Mouse (Mus musculus): ENCODE results near the gene Rufy3. TPM values are rescaled to one million over a fixed set of nuclear protein-coding genes. Genes with fewer than 3 reads are reported as not detected.

Rufy3 gene
- polyA plus RNA-seq, 1 experiment from 2014 or later: 17.4 TPM

GRCm38 (mm10) chr5:88574829-88575228 lies 10.0 kb downstream of the Rufy3 start:
- no peak for TF ChIP-seq CTCF (IDR thresholded peaks at IDR 0.05)
- no peak for DNase-seq (ENCODE audit: low read depth, low spot score)
- ChIA-PET CTCF (interaction anchor here (0.9 kb wide), 2 partner anchors 9 to 26 kb away, joined by 3 to 4 read pairs; no protein-coding TSS in a partner anchor), POLR2A (interaction anchor here (0.7 kb wide), 1 partner anchor 10 kb away, joined by 4 read pairs; no protein-coding TSS in a partner anchor)
- no peaks in the 10 kb centered on the region for H3K27me3 ChIP-seq
- in situ Hi-C loops (cut with MboI; ENCODE audit: low pct_unique_long_range_greater_than_20kb): loop anchor here (25.0 kb wide), 2 partner anchors 912 to 1763 kb away; partner anchors contain the start of gene Ythdc1
- ATAC-seq: no peak

DNA sequence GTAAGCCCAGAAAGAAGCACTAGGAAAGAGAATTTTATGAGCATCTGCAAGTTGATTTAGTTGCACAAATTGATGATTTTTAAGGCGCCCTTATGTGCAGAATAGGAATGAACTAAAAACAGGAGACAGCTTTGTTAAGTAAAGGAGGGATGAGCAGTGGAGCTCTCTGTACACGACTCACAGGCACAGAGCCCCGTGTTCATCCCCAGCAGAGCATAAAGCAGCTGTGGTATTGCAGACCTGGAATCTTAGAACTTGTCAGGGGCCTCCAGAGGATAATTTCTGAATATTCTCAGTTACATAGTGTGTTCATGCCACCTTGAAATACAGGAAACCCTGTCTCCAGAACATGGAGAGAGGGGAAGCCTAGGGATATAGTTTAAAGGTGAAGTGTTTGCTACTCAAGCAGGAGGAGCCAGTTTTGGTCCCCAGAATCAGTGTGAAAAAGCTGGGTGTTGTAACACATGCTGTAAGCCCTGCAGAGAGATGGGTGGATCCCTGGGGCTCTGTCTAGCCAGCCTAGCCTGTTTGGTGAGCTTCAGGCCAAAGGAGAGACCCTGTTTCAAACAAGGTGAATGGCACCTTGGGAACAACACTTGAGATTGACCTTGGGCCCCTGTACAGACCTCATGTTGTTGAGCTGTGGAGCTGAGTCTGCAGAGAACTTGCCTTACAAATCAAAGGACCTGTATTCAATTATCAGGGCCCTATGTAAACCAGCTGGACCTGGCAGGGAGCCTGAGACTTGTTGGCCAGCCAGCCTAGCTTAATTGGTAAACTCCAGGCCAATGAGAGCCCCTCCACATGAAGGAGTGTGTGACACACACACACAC lies 10.9 kb downstream of the Rufy3 start:
- in situ Hi-C loops (cut with MboI; ENCODE audit: low pct_unique_long_range_greater_than_20kb): no loop called here
- ChIA-PET CTCF (interaction anchor here (0.9 to 1.4 kb wide), 3 partner anchors 8 to 25 kb away, joined by 3 to 4 read pairs (median 4); no protein-coding TSS in a partner anchor), POLR2A (no interaction called here)
- ATAC-seq: no peak
- no peaks in the 10 kb centered on the region for H3K27me3 ChIP-seq
- no peak for TF ChIP-seq CTCF (IDR thresholded peaks at IDR 0.05)
- DNase-seq (ENCODE audit: low read depth, low spot score): no peak

DNA sequence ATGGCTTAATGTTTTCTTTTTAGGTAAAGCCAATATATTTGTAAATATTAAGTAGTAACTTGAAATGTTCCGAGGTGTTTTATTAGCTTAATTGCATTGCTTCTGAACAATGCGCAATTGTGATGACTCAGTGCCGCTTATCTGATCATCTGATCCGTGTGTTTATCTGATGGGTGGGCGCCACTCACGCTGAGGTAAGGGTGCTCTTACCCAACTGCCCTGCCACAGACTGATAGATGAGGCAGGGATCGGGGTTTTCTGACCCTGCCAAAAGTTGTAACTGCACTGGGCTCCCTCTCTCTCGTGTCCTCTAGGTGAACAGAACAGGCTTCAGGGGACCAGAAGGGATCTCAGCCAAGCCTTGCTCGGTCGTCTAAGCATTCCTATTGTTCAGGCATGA lies 15.8 kb downstream of the Rufy3 start:
- no peaks in the 10 kb centered on the region for H3K27me3 ChIP-seq
- no peak for DNase-seq (ENCODE audit: low read depth, low spot score)
- no peak for ATAC-seq
- ChIA-PET POLR2A (no interaction called here), CTCF (no interaction called here)
- in situ Hi-C loops (cut with MboI; ENCODE audit: low pct_unique_long_range_greater_than_20kb): no loop called here
- TF ChIP-seq CTCF (IDR thresholded peaks at IDR 0.05): no peak

- ATAC-seq: no peak
- ChIA-PET POLR2A (no interaction called here), CTCF (no interaction called here)
- in situ Hi-C loops (cut with MboI; ENCODE audit: low pct_unique_long_range_greater_than_20kb): no loop called here
- TF ChIP-seq CTCF (IDR thresholded peaks at IDR 0.05): no peak
- H3K27me3 ChIP-seq: no peaks in the 10 kb centered on the region
- no peak for DNase-seq (ENCODE audit: low read depth, low spot score)
These were observed 16.5 kb downstream of the Rufy3 start for GRCm38 (mm10) chr5:88581343-88581742.

DNA sequence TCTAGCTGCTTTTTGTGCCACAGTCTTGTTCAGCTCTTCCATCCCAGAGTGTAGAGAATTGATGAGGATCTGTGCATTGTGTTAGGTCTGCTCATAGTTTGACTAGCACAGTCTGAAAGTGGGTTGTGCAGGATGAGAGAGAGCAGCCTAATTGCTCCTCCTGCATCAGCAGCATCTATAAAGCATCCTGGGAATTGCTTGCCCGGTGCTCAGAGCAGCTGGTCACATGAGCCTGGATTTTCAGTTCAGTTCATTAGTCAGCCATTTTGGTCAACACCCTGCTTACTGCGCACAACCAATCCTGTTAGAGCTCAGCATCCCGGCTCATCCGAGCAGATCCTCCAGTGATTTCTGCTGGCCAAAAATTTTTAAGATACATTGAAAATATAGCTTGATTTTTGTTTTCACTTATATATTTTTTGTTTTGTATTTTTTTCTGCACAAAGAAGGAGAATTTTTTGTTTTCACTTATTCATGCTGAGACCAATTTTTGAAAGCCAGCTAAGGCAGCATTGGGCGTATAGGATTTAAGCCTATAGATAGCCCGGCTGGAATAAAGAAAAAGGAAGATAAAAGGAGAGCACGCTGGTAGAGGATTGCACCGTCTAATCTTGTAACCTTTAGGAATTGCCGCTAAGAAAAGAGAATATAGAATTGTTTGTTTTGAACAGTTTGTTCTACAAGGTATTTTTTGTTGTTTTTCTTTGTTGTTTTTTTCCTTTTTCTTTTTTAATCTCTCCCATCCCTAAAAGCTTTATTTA lies 18.6 kb downstream of the Rufy3 start:
- no peaks in the 10 kb centered on the region for H3K27me3 ChIP-seq
- ATAC-seq (no peak), DNase-seq (ENCODE audit: low read depth, low spot score) (no peak)
- in situ Hi-C loops (cut with MboI; ENCODE audit: low pct_unique_long_range_greater_than_20kb): no loop called here
- no peak for TF ChIP-seq CTCF (IDR thresholded peaks at IDR 0.05)
- ChIA-PET POLR2A (interaction anchor here (0.8 to 1.2 kb wide), 2 partner anchors 11 to 18 kb away, joined by 3 to 4 read pairs; partner anchors contain the start of gene Rufy3), CTCF (interaction anchor here (0.9 to 1.7 kb wide), 7 partner anchors 8 to 65 kb away, joined by 3 to 5 read pairs (median 4); partner anchors contain the start of gene Rufy3)

DNA sequence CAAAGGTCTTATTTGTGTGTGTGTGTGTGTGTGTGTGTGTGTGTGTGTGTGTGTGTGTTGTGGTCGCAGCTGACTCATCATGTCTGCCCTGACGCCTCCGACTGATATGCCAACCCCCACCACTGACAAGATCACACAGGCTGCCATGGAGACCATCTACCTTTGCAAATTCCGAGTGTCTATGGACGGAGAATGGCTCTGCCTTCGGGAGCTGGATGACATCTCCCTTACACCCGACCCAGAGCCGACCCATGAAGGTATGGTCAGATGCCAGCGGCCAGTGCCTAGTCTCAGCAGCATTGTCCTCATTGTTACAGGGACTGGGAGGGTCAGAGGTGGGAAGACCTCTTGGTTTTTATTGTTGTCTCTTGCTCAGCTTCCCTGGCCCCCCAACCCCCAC lies 19.2 kb downstream of the Rufy3 start:
- no peaks in the 10 kb centered on the region for H3K27me3 ChIP-seq
- ATAC-seq (no peak), DNase-seq (ENCODE audit: low read depth, low spot score) (no peak)
- CTCF ChIA-PET: interaction anchor here (1.0 to 1.7 kb wide), 4 partner anchors 9 to 19 kb away, joined by 3 to 5 read pairs (median 4); partner anchors contain the start of gene Rufy3
- no peak for TF ChIP-seq CTCF (IDR thresholded peaks at IDR 0.05)
- in situ Hi-C loops (cut with MboI; ENCODE audit: low pct_unique_long_range_greater_than_20kb): no loop called here
- POLR2A ChIA-PET: interaction anchor here (0.8 kb wide), 1 partner anchor 11 kb away, joined by 3 read pairs; no protein-coding TSS in a partner anchor

DNA sequence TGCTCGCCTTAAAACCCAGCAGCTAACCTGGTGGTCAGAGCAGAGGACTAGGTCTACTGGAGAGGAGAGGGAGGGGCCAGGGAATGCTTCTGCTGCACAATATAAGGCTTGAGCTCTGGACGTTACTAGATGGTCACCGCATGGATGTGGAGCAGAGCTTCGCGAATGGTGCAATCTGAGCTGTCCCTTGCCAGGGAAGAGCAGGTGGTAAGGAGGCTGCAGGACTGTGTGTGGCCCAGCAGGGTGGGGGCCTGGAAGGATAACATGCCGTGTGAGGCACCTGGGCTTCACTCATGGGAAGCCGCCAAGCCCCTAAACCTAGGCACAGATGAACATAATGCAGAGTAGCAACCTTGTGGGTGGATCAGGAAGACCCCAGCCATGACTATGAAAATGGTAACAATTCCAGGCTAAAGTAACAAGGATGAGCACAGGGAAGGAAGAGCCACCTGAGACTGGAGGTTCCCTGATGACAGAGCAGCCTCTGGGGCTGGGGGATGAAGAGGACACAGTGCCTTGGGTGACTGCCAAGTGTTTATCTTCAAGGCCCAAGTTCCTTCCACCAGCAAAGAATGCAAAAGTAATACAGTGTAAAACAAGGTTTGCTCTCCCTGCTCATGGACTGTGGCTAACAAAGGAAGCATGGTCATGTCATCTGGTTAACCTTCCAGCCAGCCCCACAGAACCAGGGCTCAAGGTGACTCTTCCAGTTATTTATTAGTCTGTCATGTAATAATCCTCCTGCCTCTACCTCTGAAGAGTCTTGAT lies 21.8 kb downstream of the Rufy3 start:
- DNase-seq (ENCODE audit: low read depth, low spot score): no peak
- CTCF ChIA-PET: interaction anchor here (1.1 to 2.0 kb wide), 6 partner anchors 11 to 27 kb away, joined by 3 to 6 read pairs (median 4); no protein-coding TSS in a partner anchor
- POLR2A ChIA-PET: interaction anchor here (0.7 kb wide), 1 partner anchor 643 kb away, joined by 3 read pairs; no protein-coding TSS in a partner anchor
- H3K27me3 ChIP-seq: no peaks in the 10 kb centered on the region
- in situ Hi-C loops (cut with MboI; ENCODE audit: low pct_unique_long_range_greater_than_20kb): no loop called here
- ATAC-seq: peak; percentile 11
- no peak for TF ChIP-seq CTCF (IDR thresholded peaks at IDR 0.05)

- no peaks in the 10 kb centered on the region for H3K27me3 ChIP-seq
- DNase-seq (ENCODE audit: low read depth, low spot score) (no peak), ATAC-seq (peak; percentile 95)
- in situ Hi-C loops (cut with MboI; ENCODE audit: low pct_unique_long_range_greater_than_20kb): no loop called here
- TF ChIP-seq CTCF (IDR thresholded peaks at IDR 0.05): no peak
- ChIA-PET CTCF (interaction anchor here (1.5 to 2.0 kb wide), 2 partner anchors 16 to 18 kb away, joined by 4 to 6 read pairs; no protein-coding TSS in a partner anchor), POLR2A (no interaction called here)
These were observed 22.5 kb downstream of the Rufy3 start for GRCm38 (mm10) chr5:88587211-88587934.

GRCm38 (mm10) chr5:88588481-88588880 lies 23.6 kb downstream of the Rufy3 start:
- DNase-seq (ENCODE audit: low read depth, low spot score): no peak
- H3K27me3 ChIP-seq: no peaks in the 10 kb centered on the region
- ChIA-PET CTCF (interaction anchor here (1.5 to 4.5 kb wide), 2 partner anchors 12 to 15 kb away, joined by 4 to 23 read pairs; no protein-coding TSS in a partner anchor), POLR2A (no interaction called here)
- in situ Hi-C loops (cut with MboI; ENCODE audit: low pct_unique_long_range_greater_than_20kb): no loop called here
- ATAC-seq: no peak
- TF ChIP-seq CTCF (IDR thresholded peaks at IDR 0.05): no peak

Data from Patski (cell line).